Mouse (Mus musculus): ENCODE results near the gene Arap2.

Gene Arap2

DNA sequence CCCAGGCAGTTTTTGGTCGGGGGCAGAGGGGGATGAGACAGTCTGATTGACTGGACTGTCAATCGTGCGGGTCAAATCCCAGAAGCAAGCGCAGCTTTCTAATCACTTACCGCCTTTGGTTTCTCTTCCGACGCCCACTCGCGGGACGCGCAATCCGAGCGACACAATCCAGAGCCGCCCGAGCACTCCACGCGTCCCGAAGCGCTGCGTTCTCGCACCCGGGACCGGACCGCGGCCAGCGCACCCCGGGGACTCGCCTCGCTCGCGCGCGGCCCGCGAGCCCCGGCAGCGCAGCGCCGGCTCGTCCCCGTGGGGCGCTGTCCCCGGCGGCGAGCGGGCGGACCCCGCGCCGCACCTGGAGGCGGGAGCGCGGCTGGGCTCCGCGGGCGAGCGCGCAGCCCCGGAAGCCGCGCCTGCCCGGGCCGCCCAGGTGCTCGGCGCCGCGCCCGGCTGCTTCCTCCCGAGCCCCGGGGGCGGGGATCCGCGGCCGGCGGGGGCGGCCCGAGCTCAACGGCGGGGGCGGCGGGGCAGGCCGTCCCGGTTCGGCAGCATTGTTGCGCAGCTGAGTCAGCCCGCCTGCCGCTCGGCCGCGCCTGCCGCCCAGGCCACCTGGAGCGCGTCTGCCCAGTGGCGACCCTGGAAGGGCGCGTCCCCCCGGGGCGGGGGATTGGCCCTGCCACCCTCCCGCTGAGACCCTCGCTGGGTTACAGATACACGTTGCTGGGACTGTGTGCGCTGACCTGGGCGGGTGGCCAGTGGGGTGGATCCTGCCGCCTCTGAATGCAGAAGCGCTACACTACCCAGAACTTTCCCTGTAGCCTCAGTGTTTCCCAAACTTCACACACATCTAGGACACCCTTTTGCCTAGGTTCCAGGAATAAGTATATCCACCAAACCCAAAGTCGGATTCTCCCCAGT, at the start of gene Arap2:
Arap2 (minus strand) TSS at position 376 of the 918 bp plus-strand sequence.
- no peak for DNase-seq (ENCODE audit: low read depth, low spot score)

DNA sequence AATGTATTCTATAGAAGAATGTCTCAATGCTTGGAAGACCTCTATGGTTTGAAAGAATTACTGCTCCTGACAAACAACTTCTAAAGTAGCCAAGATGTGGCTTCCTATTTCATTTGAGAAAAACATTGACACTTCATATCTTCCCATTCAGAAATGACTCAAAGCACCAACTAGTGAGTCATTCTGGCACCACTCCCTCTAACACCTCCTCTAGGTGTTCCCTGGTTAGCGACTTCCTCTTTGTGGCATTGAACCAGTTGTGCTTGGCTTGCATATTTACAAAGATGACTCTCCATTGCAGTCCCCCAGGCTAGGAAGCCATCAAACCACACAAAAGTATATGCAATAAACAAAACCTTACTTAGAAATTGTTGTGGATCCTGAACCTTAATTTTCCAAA, 49.8 kb upstream of the Arap2 start:
- DNase-seq (ENCODE audit: low read depth, low spot score): no peak

DNA sequence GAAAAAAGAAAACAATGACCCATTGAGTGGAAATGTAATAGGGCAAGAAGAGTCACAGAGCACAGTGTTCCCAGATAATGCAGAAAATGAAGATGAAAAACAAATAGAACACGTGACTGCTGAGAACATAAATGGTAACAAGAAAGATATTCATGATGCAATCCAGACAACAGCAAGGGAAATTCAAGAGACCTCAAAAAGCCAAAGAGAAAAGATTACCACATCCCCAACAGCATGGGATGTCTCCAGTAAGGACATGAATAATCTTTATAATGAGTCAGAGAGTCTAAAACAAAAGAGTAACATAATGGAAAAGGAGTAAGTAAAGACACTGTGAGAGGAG, 48.1 kb upstream of the Arap2 start:
- no peak for DNase-seq (ENCODE audit: low read depth, low spot score)

DNA sequence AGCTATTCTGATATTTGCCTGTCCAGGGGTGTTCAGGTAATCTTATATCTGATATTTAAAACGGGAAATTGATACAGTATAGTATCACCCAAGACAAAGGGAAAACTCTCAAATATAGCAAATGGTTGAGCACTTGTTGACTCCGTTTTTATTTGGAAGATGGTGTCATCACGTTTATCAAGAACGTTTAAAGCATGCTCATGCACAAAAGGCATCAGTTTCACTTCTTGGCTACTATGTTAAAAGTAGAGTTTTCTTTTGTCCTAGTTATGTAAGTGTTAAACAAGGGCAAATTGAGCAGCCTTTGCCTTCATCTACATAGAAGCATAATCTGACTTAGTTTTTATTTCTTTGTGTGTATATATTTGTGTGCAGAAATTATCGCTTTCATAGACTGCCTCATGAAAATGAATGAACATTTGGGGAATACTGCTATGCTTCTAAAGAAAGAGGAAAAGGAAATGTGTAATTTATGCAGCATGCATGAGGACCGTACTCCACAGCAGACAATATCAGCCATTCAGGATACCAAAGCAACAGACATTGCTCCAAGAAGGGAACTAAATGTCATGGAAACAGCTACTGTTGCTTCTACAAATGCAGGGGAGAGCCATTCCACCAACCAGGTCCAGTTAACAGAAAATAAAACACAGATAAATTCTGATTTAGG, 47.6 kb upstream of the Arap2 start, which contains the start of gene Dthd1:
Dthd1 (plus strand) TSS at position 422 of the 670 bp plus-strand sequence.
- peak; percentile 28 for DNase-seq (ENCODE audit: low read depth, low spot score)

- DNase-seq (ENCODE audit: low read depth, low spot score): no peak
Measured at GRCm38 (mm10) chr5:62792776-62793175, 26.8 kb upstream of the Arap2 start.

- DNase-seq (ENCODE audit: low read depth, low spot score): no peak
Measured at GRCm38 (mm10) chr5:62790921-62791564, 25.1 kb upstream of the Arap2 start.

DNA sequence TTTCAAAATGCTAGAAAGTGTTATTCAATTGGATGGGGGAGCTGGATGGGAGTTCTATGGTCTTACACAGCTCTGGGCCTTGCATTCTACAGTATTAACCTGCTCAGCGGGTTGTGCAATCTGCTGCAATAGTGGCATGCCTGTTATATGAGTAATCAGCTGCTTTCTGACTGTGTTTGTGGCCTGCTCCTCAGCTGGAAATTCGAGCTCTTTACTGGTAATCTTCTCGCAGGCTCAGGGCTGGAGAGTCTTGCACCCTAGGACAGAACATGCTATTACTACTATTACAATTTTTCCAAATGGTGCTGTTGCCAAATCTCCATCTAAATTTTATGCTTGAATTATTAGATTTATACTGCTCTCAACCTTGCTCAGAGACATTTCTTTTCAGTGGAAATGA, 20.9 kb upstream of the Arap2 start:
- DNase-seq (ENCODE audit: low read depth, low spot score): no peak

GRCm38 (mm10) chr5:62778682-62779081, 12.7 kb upstream of the Arap2 start:
- DNase-seq (ENCODE audit: low read depth, low spot score): no peak

DNA sequence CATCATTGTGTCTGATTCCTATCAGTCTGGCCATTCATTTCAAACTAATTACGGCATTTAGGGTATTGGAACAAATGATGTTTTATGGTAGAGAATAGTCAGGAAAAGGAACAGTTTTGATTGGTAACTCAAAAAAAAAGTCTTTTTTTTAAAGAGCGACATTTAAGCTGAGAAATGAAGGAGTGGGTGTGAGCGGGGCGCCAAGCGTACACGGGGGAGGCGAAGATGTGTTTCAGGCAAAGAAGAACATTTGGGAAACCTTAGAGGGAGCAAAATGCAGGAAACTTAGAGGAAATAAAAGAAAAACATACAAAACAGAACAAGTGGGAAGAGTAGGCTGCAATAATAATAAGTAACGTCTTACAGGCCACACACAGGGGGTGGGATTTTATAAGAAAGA, 11.8 kb upstream of the Arap2 start:
- DNase-seq (ENCODE audit: low read depth, low spot score): no peak

GRCm38 (mm10) chr5:62771775-62772599, 6.0 kb upstream of the Arap2 start:
- no peak for DNase-seq (ENCODE audit: low read depth, low spot score)

GRCm38 (mm10) chr5:62765459-62765783, 538 bp downstream of the Arap2 start:
- DNase-seq (ENCODE audit: low read depth, low spot score): no peak

DNA sequence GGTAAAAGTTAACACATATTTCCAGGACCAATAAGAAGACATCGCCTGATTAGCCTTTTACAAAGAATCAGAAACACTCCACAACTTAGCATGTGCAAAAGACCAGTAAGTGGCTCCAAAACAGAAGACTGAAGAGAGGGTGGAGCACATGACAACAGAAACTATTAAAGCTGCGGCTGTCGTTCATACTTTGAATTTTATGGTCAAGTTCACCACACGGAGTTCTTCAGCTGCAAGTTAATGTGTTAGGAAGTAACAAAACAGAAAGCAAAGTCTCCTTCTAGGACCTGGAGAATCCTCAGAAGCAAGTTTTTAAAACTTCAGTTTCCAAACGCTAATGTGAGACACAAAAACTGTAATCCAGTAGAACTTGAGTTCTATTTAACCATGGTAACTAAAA, 1.8 kb downstream of the Arap2 start:
- DNase-seq (ENCODE audit: low read depth, low spot score): no peak

DNA sequence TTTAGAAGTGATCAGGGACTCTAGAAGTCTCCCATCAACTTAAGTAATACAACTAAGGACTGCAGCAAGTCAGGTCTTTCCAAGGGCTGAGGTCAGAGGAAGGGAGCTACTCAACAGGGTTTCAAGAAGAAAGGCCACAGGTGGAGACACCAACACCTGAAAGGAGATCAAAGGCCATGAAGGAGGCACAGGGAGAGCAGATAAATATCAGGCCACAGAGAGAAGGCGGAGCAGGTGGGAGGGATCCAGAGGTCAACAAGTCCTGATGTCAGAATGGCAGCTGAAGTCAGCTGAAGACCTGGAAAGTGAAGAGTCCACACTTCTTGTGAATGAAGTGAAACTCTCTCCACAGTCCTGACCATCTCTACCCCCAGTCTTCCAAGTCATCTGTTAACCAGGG, 2.9 kb downstream of the Arap2 start:
- no peak for DNase-seq (ENCODE audit: low read depth, low spot score)

DNA sequence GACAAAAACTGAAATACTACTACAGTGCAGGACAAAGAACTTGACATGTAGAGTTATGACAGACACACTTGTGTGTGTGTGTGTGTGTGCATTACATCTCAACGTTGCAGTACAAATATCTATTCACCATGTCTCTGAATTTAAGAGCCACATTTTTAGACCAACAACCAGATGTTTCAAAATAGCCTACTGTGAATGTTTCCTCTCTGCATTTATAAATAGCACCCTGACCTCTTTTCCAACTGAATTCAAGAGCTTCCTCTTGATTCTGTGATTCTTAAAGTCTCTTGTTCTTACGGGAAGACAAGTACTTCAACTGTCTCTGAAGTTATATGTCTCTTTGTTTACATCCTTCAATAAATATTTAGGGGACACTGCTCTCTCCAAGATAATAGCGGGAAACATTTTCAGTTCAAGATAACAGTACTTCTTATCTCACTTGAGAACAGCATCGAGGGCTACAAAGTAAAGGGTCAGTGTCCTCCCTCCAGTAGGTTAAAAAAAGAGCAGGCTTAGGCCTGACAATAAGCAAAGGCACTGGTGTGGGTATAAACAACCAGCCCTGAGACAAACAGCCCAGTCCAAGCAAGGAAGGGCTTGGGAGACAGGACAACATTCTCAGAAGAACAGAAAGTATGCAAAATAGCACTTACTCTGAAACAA, 3.5 kb downstream of the Arap2 start:
- DNase-seq (ENCODE audit: low read depth, low spot score): no peak

DNA sequence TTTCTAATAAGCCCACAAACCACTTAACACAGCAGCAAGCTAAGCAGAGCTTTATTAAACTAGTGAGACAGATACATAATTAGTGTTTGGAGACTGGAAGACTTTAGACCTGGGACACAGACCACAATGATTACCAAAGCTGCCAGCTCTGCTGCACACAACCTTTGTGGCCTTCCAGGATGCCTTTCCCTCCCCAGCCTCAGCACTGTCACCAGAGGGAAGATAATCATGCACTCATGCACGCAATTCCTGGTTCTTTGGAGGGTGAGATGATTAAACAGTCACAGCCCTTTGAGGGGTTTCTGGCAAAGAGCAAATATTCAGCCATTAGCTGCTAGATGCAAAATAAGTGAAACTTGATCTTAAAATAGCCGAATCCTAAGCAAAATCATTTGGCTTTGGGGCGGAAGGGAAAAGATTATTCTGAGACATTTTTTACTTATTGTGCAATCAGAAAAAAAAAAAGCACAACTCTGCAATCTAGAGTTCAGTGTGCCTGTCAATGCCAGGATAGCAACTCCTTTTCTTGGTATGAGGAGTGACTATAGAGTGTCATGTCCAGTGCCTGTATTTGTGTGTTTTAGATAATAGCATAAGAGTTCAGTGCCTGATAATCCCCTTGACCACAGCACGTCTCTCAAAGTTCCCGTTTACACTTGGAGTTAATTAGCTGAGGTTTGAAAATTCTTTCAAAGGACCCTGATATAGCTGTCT, 5.0 kb downstream of the Arap2 start:
- no peak for DNase-seq (ENCODE audit: low read depth, low spot score)

DNA sequence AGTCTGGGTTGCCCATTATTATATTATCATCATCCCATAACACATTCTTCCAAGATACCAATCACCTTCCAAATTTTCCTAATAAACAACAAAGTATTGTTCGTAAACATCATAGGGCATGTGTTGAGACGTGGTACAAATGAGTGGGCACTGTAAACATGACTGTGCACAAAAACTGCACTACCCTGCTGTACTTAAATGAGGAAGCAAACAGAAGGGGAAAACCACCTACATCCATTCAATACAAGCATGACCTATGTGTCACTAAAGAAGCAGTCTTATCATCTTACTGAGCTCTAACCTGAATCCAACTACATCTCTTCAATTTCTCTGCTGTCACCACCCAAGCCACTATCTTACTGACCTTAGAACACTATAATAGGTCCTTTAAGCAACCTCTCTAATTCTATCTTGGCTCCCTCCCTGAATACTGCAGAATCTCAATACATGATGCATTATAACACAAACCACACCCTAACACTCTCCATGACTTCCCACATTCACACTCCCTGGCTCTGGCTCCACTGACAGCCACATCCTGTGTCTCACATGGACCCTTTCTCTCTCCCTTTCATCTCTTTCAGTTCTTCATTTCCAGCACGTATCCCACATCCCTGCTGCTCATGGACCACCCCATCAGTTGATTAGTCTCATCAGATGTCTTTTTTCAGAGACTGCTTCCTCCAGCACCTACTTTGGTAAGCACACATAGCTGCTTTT, 10.0 kb downstream of the Arap2 start:
- DNase-seq (ENCODE audit: low read depth, low spot score): no peak

DNA sequence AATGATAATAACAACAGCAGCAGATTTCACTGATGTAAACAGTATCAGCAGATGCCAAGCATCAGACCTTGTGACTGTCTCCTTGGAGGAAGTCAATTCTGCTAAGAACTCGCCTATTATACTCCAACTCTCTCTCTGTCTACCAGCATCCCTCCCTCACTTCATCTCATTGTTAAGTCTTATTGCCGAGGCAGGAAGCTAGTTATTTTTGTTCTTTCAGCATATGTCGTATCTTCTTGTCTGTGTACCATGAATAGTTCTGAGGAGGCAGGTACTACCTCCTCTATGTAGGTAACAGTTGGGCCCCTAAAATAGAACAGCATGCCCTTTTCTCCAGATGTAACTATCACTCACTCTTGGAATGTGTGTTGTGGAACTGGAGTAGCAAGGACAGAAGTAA, 13.0 kb downstream of the Arap2 start:
- no peak for DNase-seq (ENCODE audit: low read depth, low spot score)

GRCm38 (mm10) chr5:62751692-62752091, 14.3 kb downstream of the Arap2 start:
- no peak for DNase-seq (ENCODE audit: low read depth, low spot score)

- DNase-seq (ENCODE audit: low read depth, low spot score): no peak
Measured at GRCm38 (mm10) chr5:62748168-62748567, 17.8 kb downstream of the Arap2 start.

Measured in brain, embryonic 18.5 days (tissue).